Mouse (Mus musculus) layer of hippocampus, adult 8-10 months (tissue): ENCODE results near the gene Brip1. TPM values are rescaled to one million over a fixed set of nuclear protein-coding genes. Genes with fewer than 3 reads are reported as not detected.
"Not testable (repeated sequence)": the region's sequence is repeated elsewhere in the genome, so short reads cannot be mapped to it uniquely, and the experiment has no call there.

ENCODE experiments used
- DNase-seq, 2 experiments: peaks; one replicate each; pipeline ENCODE4 v3.0.0; 2022; ENCODE audit warnings: low spot score in 2 of 2
- total RNA-seq, 4 experiments: library from RNA; stranded (reverse); gene quantifications; 2 replicates each; pipeline ENCODE4 v1.2.4; 2022

Brip1 gene
- under 1 TPM in 3 of 4 experiments, not detected in 1; 0.06 to 0.16 (median 0.11) TPM for total RNA-seq

- DNase-seq, result peak; percentile 84 to 89
Observed at GRCm38 (mm10) chr11:86201037-86201786, at the start of gene Brip1. Gene Brip1, minus strand, starts transcription at chr11:86201193.

- no peak for DNase-seq
Observed at GRCm38 (mm10) chr11:86232446-86232845, 31.5 kb upstream of the Brip1 start.

DNA sequence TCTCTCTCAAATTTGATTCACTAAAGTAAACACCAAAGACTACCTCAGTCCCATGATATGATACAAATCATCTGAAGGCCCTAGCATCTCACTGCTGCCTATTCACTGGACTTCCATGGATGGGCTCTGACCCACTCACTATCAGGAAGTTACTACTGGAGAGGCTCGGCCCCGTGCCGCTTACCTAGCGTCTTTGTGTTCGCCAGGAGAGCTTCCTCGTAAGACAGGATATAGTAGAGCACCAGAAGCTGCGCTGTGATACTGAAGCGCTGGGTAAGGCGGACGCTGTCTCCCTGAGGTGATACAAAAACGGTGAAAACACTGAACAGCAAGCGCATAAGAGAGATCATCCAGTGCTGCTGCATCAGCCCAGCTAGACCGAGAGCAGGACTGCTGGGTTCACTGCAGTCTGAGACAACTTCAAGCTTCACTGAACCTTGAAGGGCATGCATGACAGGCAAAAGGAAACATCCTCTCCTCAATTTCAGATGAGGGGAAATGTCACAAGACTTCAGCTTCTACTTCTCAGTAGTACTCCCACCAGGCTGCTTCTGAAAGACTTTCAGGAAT is 30.9 kb upstream of the Brip1 start:
- no peak for DNase-seq

- DNase-seq, result no peak
Observed at GRCm38 (mm10) chr11:86226646-86227180, 25.7 kb upstream of the Brip1 start.

- no peak for DNase-seq
Observed at GRCm38 (mm10) chr11:86225761-86226160, 24.8 kb upstream of the Brip1 start.

GRCm38 (mm10) chr11:86211803-86212202 is 10.8 kb upstream of the Brip1 start:
- no peak for DNase-seq

DNA sequence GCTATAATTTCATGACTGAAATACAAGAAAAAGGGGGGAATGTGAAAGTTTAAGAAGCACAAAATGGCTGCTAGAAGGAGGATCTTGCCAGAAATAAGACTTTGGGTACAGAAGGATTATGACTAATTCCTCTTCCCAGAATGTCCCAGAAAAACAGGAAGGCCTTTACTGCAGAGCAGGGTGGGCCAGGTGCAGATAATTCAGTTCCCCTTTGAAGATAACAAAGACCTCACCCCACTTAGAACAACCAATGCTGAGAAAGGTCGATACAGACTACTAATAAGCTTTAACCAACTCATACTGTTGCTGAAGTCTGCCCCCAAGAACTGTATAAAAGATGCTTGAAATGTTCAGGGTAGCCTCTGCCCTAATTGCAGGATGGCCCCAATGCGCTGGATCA is 8.1 kb upstream of the Brip1 start:
- DNase-seq, result no peak

DNA sequence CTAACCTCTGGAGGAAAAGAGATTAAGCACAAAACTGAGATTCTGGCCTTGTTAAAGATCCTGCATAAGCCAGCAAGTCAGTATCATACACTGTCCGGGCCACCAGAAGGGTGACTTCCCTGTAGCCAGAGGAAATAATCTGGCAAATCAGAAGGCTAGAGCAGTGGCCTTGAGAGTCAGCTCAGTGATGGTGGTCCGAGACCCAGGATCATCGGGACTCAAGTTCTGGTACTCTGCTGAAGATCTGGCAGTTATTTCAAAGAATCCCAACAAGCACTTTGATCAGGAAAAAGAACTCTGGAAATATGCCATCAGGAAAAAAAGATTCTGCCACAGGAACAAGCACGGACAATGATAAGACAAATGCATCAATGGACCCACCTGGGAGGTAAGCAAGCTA is 4.9 kb upstream of the Brip1 start:
- DNase-seq, result no peak

DNA sequence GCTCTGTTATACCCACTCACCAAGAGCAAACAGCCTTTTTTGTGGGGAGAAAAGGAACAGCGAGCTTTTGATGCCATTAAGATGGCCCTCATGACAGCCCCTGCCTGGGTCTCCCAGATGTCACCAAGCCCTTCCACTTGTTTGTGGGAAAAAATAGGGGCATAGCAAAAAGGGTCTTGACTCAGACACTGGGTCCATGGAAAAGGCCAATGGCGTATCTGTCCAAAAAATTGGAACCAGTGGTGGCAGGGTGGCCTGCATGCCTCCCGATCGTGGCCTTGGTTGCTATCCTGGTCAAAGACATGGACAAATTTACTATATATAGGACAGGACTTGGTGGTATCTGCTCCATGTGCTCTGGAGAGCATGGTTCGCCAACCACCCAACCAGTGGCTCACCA is 4.0 kb upstream of the Brip1 start:
- DNase-seq, result no peak

DNA sequence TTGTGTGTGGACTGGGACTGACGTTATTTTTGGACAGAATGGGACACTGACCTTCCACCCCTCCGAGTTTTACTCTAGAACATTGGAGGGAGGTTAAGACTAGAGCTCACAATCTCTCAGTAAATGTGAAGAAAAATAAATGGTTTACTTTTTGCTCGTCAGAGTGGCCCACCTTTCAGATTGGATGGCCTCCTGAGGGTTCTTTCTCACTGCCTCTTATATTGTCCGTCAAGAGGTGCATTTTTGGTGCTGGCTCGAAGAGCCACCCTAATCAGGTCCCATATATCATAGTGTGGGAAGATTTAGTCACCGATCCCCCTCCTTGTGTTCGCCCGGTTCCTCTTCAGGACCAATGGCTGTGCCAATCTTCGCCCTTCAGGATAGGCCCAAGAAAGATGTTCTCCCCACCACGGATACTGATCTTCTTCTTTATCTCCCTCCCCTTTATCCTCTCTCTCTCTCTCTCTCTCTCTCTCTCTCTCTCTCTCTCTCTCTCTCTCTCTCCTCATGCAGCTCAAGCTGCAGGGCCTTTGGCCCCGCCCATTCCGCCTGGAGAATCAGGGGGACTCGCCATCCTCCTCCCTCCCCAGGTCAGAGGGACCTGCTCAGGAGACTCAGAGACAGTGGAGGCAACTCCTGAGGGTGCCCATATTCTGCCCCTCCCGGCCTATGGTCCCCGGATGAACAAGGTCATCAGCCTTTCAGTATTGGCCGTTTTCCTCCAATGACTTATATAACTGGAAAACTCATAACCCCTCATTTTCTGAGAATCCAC is 1.1 kb upstream of the Brip1 start:
- no peak for DNase-seq

DNA sequence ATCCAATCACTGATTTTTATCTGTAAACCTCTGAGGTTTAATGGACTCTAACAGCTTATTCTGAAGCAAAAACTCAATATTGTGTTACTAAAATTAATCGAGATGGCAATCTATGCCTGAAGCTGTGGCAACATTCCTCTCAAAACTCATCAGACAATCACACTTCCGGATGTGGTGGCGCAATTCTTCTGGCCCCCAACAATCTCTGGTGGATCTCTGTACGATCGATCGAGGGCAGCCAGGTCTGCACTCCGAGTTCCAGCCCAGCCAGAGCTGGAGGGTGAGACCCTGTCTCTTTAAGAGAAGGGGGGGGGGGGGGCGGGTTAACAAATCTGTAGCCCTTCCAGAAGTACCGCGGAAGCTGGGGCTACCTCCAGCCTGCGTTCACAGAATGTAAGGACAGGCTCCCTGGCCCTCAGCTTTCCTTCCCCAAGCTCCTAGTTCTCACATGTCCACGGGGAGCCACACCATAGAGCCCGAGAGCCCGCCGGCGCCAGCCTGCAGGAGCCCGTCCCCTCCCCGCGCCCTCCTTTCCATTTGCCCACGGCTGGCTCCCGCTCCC is 452 bp downstream of the Brip1 start:
- DNase-seq, result no peak

DNA sequence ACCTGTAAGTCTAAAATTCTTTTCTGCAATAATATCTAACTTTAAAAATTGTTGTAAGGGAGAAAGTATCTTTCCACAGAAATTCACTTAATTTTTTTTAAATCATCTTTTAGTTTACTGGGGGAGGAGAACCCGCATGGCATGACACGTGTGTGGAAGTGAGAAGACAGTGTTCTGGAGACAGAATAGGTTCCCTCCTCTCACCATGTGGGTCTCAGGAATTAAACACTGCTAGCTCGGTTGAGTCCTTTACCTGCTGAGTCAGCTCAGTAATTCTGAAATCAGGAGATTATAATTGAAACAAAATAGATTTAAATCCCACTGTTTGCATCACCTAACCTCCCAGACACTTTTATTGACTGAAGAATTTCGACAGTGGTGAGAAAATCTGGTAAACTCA is 1.3 kb downstream of the Brip1 start:
- DNase-seq, result no peak

DNA sequence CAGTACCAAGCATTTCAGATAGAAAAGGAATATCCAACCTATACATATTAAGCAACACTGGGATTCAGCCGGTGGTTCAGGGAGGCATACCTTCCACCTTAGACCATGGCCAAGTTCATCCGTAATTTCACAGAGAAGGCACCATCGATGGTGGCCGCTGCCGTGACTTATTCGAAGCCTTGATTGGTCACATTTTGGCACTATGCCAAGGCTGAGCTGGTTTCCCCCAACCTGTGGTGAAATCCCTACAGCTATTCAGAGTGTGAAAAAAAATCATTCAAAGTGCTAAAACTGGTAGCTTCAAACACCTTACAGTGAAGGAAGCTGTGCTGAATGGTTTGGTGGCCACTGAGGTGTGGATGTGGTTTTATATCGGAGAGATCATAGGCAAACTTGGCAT is 15.8 kb downstream of the Brip1 start:
- not testable (repeated sequence) for DNase-seq

GRCm38 (mm10) chr11:86175833-86176232 is 25.2 kb downstream of the Brip1 start:
- no peak for DNase-seq

DNA sequence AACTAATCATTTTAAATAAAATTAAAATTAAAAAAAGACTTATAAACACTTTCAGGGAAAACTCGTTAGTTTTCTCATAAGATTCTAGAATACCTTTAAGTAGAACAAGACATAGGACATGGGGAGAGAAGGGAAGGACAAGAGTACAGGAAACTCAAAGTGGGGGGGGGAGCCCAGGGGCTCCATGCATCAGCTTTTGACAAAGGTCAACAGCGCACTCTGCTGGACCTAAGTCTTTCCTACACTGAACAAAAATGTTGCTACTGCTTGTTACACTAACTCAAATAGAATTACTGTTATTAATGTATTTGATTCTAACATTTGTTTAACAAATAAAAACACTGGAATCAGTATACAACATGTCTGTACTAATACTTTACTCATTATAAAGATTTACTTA is 26.8 kb downstream of the Brip1 start:
- DNase-seq, result peak in 1 of 2 experiments; percentile 46

DNA sequence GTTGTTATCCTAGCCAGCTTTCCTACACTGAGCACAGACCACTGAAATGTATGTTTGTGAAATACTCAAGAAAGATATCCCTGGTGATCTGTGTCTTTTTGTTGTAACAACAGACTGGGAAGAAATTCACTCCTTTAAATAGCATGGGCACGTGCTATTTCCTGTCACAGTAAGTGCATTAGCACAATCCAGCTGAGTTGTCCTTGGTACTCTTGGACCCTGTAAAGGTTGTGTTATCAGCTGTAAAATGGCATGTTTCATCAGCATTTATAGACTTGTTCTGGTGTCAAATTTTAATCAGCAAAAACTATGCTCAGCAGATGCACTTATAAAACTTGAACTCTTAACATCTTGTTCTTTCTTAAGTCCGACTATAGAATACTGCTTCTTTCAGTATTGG is 30.2 kb downstream of the Brip1 start:
- no peak for DNase-seq

GRCm38 (mm10) chr11:86160251-86160650 is 40.7 kb downstream of the Brip1 start:
- DNase-seq, result no peak

DNA sequence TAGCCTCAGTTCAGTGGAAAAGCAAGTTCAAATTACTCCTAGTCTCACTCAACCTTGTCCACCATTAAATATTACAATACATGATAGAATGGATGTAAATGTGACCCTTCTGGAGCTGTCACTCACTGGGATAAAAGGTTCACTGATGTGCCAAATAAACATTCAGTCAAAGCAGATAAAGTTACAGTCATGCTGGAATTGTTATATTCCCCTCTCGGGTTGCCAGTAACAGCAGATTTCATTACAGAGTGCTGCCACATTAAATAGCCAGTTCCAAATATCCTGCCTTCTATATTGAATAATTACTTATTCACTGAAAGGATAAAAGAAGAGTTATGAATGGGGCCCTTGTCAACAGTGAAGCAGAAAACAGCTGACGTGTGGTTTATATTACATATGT is 42.0 kb downstream of the Brip1 start:
- DNase-seq, result no peak

GRCm38 (mm10) chr11:86155638-86156037 is 45.4 kb downstream of the Brip1 start:
- DNase-seq, result no peak

DNA sequence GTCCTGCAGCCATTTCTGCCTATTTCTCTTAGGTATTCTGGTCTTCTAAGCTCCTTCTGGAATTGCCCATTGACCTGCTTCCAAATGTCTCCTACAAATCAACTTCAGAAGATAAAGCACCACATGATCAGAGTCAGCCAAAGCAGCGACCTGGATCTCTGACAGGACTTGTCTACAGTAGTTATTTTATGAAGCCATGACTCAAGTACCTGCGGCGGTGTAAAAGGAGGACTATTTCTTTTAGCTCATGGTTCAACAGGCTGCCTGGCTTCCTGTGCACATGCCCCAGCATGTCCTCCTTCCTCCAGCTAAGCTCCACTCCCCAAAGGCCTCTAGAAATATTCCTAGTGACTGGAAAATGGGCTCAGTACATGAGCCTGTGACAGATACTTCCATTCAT is 69.7 kb downstream of the Brip1 start:
- no peak for DNase-seq

DNA sequence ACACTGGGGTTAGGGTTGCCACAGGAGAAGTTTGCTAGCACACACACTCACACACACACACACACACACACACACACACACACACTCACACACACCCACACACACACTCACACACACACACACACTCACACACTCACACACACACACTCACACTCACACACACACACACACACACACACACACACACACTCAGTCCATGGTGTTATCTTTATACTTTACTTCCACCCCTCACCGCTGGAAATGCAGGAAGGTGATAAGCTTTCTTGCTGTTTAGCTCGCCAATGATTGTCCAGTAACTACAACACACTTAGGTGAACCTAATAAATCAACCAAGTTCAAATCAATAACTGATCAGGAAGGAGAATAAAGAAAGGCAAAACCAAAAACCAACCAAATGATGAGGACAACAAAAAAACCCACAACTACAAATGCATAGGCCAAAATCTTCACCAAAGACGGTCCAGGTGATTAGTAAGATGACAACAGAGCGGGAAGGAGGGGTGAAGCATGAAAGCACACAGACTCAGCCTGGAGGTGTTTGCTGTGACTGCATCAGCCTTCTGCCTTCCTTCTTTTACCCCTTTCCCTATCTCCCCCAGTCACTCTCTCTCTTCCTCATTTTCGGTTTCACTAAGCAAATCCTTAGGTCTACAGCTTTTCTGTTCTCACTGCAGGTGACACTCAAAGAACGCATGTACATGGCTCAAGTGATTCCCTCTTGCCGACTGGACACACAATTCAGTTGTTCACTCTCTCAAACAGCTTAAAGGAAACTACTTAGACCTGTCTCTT is 83.7 kb downstream of the Brip1 start:
- DNase-seq, result no peak
